22 mouse cellular contexts compared by ENCODE assay signal in genomic region chr1:92338589-92338988, GRCm38 (mm10).
DNase-seq lines count a peak whose midpoint lies in the region; ATAC-seq lines count a peak whose summit lies in the region.
"Had no signal": no experiment of that assay in that cellular context is flagged by ENCODE, and none has a peak within 500 bp of the region (broad histone marks: within the 10 kb centered on the region; RNA-seq: fewer than 3 reads in every experiment).

No protein-coding gene starts in this region.

- H3K9me3 ChIP-seq in embryonic facial prominence, embryonic 13.5 days: no peaks in the 10 kb centered on the region
- H3K9me3 ChIP-seq in embryonic facial prominence, embryonic 10.5 days: no peaks in the 10 kb centered on the region
- H3K9me3 ChIP-seq: embryonic facial prominence, embryonic 15.5 days; hindbrain, embryonic 12.5 days; hindbrain, embryonic 15.5 days had no signal

- no peaks in the 10 kb centered on the region for H3K36me3 ChIP-seq in embryonic facial prominence, embryonic 13.5 days
- no peaks in the 10 kb centered on the region for H3K36me3 ChIP-seq in embryonic facial prominence, embryonic 10.5 days (replicated peaks)
- H3K36me3 ChIP-seq: embryonic facial prominence, embryonic 15.5 days; hindbrain, embryonic 12.5 days; hindbrain, embryonic 15.5 days had no signal

- ATAC-seq in embryonic facial prominence, embryonic 13.5 days (ENCODE audit: insufficient number of reproducible peaks, insufficient read depth, low FRiP score, low TSS enrichment, low read depth): no peak
- 0 out of 2 replicates have a peak, but pooled peaks have one; percentile 34 for ATAC-seq in megakaryocyte progenitor cell, adult 5-6 weeks (replicated peaks; ENCODE audit: poor library complexity)
- ATAC-seq: forebrain, embryonic 14.5 days; intestine, postnatal 0 days had no signal

- H3K4me3 ChIP-seq in embryonic facial prominence, embryonic 13.5 days: no peak overlapping the region
- H3K4me3 ChIP-seq in embryonic facial prominence, embryonic 10.5 days: no peak overlapping the region
- H3K4me3 ChIP-seq: embryonic facial prominence, embryonic 15.5 days; hindbrain, embryonic 12.5 days; hindbrain, embryonic 15.5 days had no signal

- H3K4me1 ChIP-seq in embryonic facial prominence, embryonic 13.5 days: peaks cover 21% of the 10 kb centered on the region
- peaks cover 4% of the 10 kb centered on the region; the same call in 1 of the 2 replicates for H3K4me1 ChIP-seq in embryonic facial prominence, embryonic 10.5 days
- H3K4me1 ChIP-seq: hindbrain, embryonic 12.5 days; hindbrain, embryonic 15.5 days had no signal

- DNase-seq in embryonic facial prominence, embryonic 10.5 days (ENCODE audit: low spot score): no peak
- peak; percentile 3 for DNase-seq in urinary bladder, adult 2 months (ENCODE audit: low spot score)
- DNase-seq in urinary bladder, postnatal 4 days (ENCODE audit: low spot score in 2 of 2): no peak
- no peak for DNase-seq in cerebellum, postnatal 36 days
- DNase-seq: adrenal gland, adult 2 months; adrenal gland, postnatal 14 days; B cell, adult 2 months; cerebellum, adult 11 months; cerebellum, adult 2 months; cerebellum, adult 9-11 months; cerebellum, postnatal 25 days; embryo, embryonic 11 days; gastrocnemius, postnatal 25 days; heart, postnatal 14 days had no signal

- peak overlapping the region; percentile 28; the same call in 1 of the 2 replicates for H3K27ac ChIP-seq in embryonic facial prominence, embryonic 13.5 days
- H3K27ac ChIP-seq in embryonic facial prominence, embryonic 10.5 days (replicated peaks): no peak overlapping the region
- H3K27ac ChIP-seq: embryonic facial prominence, embryonic 15.5 days; hindbrain, embryonic 12.5 days; hindbrain, embryonic 15.5 days had no signal

- 88% methylated on average over 1 of the region's 1 CpGs for WGBS in embryonic facial prominence, embryonic 13.5 days
- WGBS in embryonic facial prominence, embryonic 10.5 days: 91% methylated on average over 1 of the region's 1 CpGs

- H3K4me2 ChIP-seq in embryonic facial prominence, embryonic 13.5 days: no peak overlapping the region
- H3K4me2 ChIP-seq: embryonic facial prominence, embryonic 15.5 days; heart, embryonic 11.5 days; hindbrain, embryonic 12.5 days; hindbrain, embryonic 15.5 days had no signal

- no peaks in the 10 kb centered on the region for H3K27me3 ChIP-seq in embryonic facial prominence, embryonic 13.5 days
- no peaks in the 10 kb centered on the region for H3K27me3 ChIP-seq in embryonic facial prominence, embryonic 10.5 days (replicated peaks; ENCODE audit: low read depth, poor library complexity, severe bottlenecking)
- H3K27me3 ChIP-seq: embryonic facial prominence, embryonic 15.5 days; hindbrain, embryonic 12.5 days; hindbrain, embryonic 15.5 days had no signal

- no peak overlapping the region for H3K9ac ChIP-seq in embryonic facial prominence, embryonic 13.5 days
- H3K9ac ChIP-seq: embryonic facial prominence, embryonic 15.5 days; hindbrain, embryonic 12.5 days; hindbrain, embryonic 15.5 days had no signal
